Mouse (Mus musculus) cerebellum, postnatal 25 days (tissue): ENCODE results near the gene Gm42372.
"Not testable (repeated sequence)": the region's sequence is repeated elsewhere in the genome, so short reads cannot be mapped to it uniquely, and the experiment has no call there.

Experiments used
- DNase-seq, 2 experiments: peaks; one replicate each; pipeline ENCODE4 v3.0.0; 2021; ENCODE audit warnings: mixed read lengths in 2 of 2

Gene Gm42372

DNA sequence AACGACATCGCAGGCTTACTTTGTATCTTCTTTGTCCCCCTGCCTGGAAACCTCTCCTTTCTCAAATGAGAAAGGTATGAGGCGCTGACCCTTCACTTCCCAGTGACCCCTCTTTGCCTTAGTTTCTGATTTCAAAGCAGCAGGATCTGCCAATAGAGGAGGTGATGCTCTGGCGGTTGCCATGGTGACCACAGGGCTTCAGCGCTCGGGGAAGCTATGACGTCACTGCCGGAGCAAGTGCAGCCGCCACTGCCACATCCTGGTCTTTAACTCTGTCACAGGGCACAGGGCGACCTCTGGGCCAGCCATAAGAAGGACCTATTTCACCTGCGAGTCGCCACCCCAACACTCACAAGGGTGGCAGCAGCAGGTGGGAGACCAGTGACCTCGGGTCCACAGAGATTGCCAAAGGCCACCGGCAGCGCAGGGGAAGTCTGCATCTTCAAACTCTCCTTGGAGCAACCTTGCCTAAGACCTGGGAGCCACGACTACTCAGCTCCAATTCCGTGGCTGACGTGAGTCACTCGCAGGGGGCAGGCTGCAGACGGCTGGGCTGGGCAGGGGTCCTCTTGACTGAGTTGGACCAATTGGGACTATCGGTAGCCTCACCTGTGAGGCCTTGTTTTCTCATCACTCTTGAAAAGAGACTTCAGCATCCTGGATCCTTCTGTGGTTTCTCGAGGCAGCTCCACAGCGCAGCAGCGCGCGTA is at the start of gene Gm42372:
Gene Gm42372 (plus strand): TSS at position 228 of the 710 bp plus-strand sequence.
- peak; percentile 83 to 91 for DNase-seq

DNA sequence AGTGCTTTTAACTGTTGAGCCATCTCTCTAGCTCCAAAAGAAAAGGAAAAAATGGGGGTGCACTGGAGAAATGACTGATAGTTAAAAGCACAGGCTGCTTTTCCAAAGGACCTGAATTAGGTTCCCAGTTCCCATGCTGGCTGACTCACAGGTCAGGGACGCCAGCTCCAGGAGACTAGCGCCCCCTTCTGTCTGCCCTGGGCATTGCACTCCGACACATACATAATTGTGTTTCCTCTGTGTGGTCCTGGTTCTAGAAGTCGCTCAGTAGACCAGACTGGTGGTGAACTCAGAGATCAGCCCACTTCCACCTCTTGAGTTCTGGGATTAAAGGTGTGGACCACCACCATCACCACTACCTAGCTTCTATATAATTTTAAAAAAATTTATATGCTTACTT is 45.6 kb upstream of the Gm42372 start:
- DNase-seq, result peak; percentile 19 to 56

DNA sequence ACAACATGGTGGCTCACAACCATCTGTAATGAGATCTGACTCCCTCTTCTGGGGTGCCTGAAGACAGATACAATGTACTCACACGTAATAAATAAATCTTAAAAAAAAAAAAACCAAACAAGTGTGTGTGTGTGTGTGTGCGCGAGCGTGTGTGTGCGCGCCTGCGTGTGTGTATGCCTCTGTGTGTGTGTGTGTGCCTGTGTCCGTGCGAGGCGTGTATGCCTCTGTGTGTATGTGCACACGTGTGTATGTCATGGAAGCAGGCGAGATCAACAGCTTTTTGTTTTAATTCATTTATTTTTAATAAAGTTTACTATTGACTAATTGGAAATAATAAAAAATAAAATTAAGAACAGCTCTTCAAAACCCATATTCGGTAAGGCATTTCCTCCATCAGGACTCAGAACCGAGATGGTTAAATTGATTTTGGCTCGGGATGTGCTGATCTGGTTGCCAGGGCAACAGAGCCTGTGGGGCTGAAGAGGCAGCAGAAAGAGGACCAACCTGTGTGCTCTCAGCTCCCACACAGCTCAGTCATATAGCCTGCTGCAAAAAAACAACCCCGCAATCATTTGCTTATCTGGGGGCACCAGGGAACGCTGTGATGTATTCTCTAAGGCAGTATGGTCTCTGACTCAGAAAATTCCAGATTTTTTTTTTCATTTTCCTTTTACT is 44.6 kb upstream of the Gm42372 start:
- peak; percentile 49 to 75 for DNase-seq

DNA sequence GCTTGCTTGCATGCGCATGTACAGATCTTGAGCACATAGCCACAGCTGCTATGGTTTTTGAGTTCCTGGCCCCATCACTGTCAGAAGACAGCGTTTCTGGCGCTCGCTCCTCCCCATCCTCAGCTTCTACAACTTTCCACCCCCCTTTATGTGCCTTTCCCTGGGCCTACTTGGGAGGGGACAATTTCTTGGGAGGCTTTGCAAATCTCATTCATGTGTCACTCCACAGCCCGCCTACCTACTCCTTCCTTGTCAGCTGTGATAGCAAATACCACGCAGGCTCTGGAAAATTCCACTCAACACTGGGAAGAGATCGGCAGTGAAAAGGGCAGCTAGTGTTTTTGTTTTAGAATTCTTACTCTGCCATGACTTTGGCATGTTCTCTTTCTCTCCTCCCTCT is 42.6 kb upstream of the Gm42372 start:
- no peak for DNase-seq

DNA sequence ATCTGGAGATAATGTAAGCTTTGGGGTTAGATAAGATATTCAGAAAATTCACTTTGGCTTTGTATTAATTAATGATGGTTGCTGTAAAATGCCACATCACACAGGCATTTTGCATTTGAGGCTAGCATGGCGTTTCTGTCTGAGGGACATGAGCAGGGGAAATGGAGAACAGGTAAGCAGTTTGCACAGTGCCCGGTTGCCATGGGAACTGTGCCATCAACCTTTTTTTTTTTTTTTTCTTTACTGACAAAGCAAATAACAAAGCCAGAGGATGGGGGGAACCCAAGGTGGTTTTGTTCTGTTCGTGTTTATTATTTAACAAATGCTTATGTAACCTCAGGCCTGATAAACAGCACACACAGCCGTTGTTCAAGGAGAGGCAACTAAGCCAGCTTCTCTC is 40.0 kb upstream of the Gm42372 start:
- no peak for DNase-seq

DNA sequence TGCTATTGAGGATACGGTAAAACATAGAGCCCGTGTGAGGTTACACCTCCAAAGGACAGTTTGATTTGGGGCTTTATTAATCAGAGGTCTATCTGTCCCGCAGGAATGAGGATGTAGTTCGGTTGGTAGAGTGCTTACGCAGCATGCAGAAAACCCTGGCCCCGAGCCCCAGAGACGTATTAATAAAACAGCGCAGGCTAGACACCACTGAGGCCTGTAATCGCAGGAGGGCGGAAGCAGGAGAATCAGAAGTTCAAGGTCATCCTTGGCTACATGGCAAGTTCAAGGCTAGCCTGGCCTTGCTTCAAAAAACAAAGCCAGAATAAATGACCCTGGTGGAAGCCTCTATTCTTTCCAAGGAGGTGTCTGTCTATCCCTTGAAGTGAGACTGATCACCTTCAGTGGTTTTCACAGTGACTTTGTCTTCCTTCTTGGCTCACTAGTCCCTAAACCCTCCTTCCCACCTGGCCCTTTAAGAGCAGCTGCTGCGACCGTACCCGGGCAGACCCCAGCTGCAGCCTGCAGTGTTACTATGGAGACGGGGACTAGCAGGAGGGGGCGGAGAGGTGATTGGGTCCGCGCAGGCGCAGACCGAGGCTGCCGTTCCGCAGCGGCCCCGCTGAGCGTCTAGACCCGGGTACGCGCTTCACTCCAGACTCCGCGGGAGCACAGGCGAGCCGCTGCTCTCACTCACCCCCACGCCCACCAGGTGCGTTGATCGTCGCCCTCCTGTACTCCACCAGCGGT is 38.7 kb upstream of the Gm42372 start, which contains the start of gene Pnmal2:
Gene Pnmal2 (plus strand): TSS at position 622 of the 747 bp plus-strand sequence.
- peak; percentile 93 to 96 for DNase-seq

DNA sequence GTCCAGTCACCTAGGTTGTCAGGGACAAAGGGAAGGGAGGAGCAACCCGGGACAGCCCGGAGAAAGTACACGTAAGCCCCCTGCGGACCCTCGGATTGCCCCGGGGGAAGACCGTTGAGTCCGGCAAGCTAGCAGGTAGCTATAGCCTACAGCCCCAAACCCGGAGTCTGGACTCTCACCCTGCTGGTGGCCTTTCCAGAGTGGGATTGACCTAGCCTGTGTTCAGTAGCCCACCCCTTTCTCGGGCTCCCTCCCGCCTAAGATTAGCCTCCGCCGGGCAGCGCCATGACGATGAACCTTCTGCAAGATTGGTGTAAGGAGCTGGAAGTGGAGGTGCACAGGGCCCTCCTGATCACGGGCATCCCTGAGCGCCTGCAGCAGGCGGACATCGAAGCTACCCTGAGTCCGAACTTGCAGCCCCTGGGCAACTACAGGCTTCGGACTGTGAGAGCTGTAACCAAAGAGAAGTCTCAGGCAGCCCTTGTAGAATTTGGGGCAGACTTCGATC is 38.0 kb upstream of the Gm42372 start:
- peak in 1 of 2 experiments; percentile 61 for DNase-seq

DNA sequence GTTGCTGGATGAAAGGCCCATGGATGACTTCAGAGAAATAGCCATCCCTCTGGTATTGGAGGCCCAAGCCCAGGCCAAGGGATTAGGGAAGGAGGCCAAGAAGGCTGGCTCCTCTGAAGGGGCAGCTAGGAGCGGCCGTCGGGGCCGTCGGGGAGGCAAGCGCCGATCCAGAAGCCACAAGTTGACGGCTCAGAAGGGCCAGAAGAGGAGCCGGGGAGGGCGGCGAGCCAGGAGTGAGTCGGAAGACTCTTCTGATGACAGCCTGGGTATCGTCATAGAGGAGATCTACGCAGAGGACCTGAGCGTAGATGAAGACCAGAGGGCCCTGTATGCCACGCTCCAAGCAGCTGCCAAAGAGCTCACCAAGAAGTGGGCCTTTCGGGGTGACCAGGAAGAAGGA is 37.5 kb upstream of the Gm42372 start:
- DNase-seq, result peak; percentile 66 to 72

DNA sequence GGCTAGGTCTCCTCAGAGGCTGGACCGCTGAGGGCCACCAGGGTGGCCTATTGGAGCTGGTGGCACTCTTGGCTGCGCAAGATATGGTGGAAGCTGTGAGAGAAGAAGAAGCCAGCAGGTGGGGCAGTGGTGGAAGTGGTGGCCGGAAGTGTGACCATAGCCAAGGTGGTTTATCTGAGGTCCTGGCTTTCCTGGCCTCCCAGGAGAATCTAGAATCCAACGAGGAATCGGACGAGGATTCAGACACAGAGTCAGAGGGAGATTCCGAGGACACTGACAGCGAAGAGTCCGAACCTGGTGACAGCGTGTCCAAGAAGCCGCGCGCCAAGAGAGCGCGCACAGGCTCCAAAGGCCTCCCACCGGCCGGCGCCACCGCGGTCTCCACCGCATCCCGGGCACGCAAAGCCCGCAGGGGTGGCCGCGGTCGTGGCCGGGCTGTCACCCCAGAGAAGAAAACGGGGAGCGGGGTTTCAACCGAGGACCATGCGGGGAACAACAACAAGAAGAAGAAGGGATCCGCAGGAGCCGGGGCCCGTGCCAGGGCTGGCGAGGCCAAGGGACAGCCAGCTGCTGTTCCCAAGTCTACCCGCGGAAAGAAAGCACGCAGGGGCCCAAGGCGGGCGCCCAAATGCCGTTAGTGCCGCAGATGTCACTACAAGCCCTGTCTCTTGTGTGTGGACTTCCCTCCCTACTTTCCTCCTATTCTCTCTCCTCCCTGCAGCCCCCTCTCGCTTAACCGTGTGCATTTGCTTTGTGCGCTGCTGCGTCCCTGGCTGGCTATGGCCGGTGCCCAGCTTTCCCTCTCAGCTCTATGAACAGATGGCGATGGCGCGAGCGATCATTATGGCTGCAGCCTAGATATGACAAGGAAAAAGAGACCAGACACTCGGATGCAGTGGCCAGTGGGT is 36.2 kb upstream of the Gm42372 start:
- peak; percentile 81 to 82 for DNase-seq

DNA sequence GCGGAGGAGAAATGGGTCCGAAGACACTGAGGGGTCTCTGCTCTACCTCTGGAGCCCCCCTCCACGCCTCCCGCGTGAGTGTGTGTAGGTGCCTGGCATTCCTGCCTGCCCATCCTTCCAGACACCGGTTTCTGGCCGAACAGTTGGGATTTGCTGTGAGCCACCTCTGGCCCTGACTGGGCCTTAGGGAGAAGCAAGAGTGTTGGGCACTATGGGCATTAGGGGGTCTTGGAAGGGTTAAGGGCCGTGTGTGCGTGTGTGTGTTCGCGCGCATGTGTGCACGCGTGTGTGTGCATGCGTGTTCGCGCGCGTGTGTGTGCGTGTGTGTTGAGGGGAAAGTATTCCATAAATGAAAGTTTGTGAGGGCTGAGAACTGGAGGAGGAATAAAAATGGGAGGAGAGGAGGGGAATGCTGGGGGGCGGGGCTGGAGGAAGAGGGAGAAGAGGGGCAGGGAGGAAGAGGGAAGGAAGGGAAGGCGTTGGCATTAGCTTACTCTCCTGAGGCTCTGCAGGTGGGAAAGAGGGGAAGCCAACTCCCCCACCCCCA is 35.5 kb upstream of the Gm42372 start:
- DNase-seq, result peak in 1 of 2 experiments; percentile 74

DNA sequence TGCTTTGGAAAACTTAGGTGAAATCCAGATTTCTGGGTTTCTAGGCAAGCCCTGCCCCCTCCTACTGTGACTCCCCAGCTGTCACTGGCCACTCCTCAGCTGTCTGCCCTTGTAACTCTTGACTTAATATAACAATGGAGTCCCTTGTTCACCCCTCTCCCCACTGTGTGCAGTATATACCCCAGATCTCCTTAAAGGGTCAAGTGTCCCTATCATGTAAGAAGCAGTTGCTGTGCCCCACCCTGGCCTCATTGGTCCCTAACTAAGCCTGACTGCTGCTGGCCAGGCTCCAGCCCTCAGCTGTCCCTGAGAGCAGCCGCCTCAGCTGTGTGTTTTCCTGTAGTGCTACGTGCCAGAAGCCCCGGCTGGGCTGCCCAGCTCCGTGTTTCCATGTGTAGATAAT is 34.9 kb upstream of the Gm42372 start:
- DNase-seq, result peak; percentile 57 to 62

DNA sequence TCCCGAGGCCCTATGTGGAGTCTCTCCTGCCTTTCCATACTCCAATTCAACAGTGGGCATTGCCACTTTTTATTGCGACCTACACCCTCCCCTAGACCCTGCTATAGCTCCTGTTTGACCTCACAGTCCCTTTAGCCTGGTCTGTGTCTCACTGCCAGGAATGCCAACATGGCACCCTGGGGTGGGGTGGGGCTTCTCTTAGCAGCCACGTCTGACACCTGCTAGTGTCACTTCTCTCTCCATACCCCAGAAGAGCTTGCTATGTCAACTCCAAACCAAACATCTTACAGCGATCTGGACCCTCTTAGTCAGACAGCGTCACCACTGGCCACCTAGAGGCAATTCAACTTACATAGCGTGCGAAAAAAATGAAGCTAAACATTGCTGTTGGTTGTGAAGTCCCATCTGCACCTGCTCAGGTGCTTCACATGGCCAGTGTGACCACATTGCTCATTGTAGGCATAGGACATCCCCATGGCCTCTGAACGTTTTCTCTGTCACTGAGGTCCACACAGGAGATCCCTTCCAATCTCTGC is 33.9 kb upstream of the Gm42372 start:
- DNase-seq, result peak in 1 of 2 experiments; percentile 58

DNA sequence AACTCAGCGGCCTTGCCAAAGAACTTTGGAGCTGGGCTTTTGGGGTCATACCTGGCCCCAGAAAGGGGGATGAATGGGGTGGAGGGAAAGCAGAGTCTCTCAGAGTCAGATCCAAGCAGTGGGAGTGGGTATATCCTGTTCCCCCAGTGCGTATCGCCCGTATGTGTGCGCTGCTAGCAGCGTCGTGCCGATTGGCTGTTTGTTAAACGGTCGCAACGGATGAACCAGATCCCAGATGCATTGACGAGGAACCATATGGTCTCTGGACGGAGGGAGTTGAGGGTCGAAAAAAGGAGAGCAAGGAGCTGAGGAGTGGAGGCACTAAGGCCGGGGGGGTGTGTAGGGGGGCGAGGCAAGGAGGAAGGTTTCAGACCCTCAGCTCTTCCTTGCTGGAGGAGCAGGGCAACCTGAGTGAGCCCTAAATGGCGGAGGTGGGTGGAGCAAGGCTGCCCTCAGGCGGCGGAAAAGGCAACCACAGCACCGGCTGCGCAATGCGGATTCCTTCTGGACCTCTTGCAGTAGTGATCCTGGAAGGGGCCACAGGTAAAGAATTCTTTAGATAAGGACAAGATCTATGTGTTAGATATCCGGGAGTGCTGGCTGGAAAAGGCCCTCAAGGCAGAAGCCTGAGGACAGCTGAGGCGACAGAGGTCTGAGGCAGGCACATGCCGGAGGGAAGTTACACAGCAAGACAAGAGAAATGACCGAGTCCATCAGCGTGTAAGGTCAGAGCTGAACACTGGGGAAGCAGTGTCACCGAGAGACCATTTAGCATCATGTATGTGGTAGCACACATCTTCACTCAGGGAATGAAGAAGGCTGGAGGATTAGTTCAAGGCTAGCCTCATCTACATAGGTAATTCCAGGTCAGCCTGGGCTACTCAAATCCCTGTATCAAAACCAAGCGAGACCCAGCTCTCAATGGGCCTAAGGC is 32.7 kb upstream of the Gm42372 start:
- peak; percentile 93 to 94 for DNase-seq

DNA sequence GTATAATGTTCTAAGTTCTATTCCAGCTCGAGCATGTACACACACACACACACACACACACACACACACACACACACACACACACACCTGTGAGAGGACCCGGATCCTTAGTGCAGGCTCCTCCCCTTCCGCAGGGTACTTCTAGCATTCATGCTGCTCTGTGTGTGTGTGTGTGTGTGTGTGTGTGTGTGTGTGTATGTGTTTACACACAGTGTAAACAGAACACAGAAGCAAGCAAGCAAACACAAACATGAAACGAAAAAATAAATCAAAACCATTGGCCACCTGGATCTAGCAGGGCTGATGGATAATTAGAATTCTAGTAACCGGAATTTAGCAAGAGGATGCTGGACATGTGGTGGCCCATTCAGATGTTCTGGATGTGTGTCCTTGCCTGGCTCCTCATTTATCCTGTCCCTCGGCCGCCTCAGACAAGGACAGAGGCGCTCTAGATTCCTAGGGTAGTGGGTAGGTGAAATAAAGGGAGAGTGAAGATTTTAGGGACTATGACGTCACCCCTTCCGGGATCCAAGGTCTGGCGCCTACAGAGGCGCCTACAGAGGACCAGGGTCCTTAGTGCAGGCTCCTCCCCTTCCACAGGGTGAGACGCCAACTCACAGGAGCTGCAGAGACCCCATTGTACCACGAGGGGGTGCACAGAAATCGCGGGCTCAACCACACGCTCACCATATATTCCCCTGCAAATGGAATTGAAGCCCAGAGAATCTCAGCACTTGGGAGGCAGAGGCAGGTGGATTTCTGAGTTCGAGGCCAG is 31.8 kb upstream of the Gm42372 start:
- peak; percentile 82 to 86 for DNase-seq

DNA sequence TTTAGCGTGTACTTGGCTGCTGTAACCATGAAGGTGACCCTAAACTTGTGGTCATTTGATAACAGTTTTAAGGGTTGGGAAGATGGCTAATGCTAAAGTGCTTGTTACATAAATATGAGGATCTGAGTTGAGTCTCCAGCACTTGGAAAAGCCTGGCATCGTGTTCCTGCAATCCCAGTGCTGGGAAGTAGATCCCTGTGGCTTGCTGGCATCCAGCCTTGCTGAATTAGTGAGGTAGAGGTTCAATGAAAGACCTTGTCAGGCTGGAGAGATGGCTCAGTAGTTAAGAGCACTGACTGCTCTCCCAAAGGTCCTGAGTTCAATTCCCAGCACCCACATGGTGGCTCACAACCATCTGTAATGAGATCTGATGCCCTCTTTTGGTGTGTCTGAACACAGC is 29.1 kb upstream of the Gm42372 start:
- not testable (repeated sequence) for DNase-seq

DNA sequence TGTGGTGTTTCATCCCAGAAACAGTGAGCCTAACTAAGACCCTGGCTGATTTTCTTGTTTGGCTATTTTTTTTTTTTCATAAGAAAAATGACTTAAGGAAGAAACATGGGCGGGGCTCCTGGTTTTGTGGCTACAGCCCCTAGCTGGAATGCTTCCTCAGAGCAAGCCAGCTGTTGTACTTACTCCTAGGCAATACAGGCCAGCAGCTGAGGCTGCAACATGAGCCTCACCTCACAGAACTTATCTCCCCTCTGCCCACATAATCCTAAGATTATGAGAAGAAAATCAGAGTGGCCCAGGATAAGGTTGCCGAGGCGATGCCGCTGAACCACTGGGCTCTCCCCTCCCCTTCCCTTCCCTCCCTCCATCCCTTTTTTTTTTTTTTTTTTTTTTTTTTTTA is 27.2 kb upstream of the Gm42372 start:
- DNase-seq, result no peak

DNA sequence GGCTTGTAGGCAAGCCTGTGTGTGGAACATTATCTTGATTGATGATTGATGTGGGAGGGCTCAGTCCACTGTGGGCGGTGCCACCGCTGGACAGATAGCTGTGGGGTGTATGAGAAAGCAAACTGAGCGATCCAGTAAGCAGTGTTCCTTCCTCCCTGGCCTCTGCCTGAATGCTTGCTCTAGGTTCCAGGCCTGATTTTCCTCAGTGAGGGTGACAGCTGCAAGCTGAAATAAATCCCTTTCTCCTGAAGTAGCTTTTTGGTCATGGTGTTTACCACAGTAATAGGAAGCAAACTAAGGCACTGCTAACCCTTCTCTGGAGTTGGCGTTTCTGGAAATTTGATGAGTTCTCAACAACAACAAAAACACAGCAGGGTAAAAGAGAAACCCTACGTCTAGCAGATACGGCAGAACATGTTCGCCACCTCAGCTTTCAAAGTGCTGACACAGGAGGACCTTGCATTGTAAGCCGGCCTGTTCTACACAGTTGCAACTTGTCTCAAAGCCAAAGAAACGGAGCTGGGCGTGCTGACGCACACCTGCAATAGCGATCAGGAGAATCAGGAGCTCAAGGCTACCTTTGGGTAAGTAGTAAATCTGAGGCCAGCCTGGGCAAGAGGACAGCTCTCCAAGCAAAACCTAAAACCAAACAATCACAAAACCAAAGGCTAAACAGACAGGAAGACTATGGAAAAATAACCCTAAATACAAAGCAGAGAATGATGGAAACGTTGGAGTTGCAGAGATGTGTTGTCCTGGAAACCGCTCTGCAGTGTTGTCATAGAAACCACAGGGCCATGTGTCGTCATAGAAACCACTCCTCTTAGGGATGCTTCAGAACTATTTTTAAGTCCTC is 26.2 kb upstream of the Gm42372 start:
- DNase-seq, result no peak

DNA sequence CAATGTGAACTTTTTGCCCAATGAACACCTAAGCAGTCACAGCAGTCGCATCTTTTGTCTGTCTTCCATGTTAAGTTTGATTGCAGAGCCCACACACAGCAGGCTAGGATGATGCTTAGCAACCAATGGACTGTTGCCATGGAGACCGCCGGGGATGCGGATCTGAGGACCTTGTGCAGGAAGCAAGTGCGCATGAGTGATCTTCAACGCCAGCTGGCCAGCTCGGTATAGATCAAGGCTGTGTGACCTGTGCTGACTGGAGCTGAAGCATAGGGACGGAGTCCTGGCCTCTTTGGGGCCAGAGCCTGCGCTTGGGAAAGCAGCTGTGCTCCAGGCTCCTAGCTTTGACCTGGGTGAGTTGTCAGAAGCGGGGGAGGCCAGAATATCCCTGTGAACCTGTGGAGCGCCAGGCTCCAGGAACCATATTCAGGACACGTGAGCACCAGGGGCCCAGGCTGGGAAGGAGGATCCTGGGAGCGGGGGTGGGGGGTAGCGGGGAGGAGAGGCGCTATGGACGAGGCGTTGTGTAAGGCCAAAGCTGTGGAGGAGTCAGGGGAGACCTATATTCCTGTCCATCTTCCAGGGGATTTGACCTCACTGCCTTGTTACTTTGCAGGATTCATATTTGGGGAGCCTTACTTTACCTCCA is 23.2 kb upstream of the Gm42372 start, which contains the start of gene Pnmal1:
Gene Pnmal1 (plus strand): TSS at position 141 of the 649 bp plus-strand sequence.
- peak; percentile 87 to 93 for DNase-seq
